Mouse (Mus musculus) lung, postnatal 0 days (tissue): Measurements from ENCODE around the gene Plekhm2.

Experiments used
- CTCF ChIP-seq: IDR thresholded peaks from 2 replicates; pipeline ENCODE4 v1.5.1; 2016; ENCODE audit warnings: antibody characterized with exemption, mild to moderate bottlenecking
- EP300 ChIP-seq: IDR thresholded peaks from 2 replicates; pipeline ENCODE4 v1.6.1; 2016; ENCODE audit warnings: antibody characterized with exemption, mild to moderate bottlenecking, control low read depth

GRCm38 (mm10) chr4:141598199-141598893, 66.4 kb downstream of the Plekhm2 start:
- TF ChIP-seq CTCF (no peak), EP300 (no peak)
